Mouse (Mus musculus) MEL (cell line): ENCODE measurements around the gene Atp6v0e. TPM values are rescaled to one million over a fixed set of nuclear protein-coding genes. Genes with fewer than 3 reads are reported as not detected.

ENCODE experiments used
- DNase-seq: peaks from one replicate; pipeline ENCODE4 v3.0.0; 2011; ENCODE audit warnings: low read depth, low spot score
- H3K27ac ChIP-seq: 2 replicates; pipeline ENCODE4 v1.5.1; 2012; ENCODE audit warnings: low read depth, mild to moderate bottlenecking, control low read depth, low read length, moderate library complexity; ENCODE audit not compliant: control insufficient read depth
- H3K27me3 ChIP-seq, 2 experiments: fragments of 150-350 bp in 1 of 2; sonication (generic) in 1 of 2; 2 replicates each; pipeline ENCODE4 v1.6.1; 2012; ENCODE audit warnings: low read length in 2 of 2, mild to moderate bottlenecking in 2 of 2, improper control_type of control experiment in 1 of 2, moderate library complexity in 1 of 2; ENCODE audit not compliant: insufficient read depth in 2 of 2, control insufficient read depth in 1 of 2
- H3K36me3 ChIP-seq, 2 experiments: 2 replicates each; pipeline ENCODE4 v1.6.1; 2012 to 2014; ENCODE audit warnings: low read length in 2 of 2, improper control_type of control experiment in 1 of 2, inconsistent platforms in 1 of 2, mild to moderate bottlenecking in 1 of 2; ENCODE audit not compliant: insufficient read depth in 2 of 2, control insufficient read depth in 1 of 2
- H3K4me1 ChIP-seq, 2 experiments: fragments of 150-350 bp in 1 of 2; sonication (generic) in 1 of 2; 2 replicates each; pipeline ENCODE4 v1.6.1; 2012; ENCODE audit warnings: low read length in 2 of 2, improper control_type of control experiment in 1 of 2, mild to moderate bottlenecking in 1 of 2; ENCODE audit not compliant: insufficient read depth in 2 of 2, control insufficient read depth in 1 of 2
- H3K4me3 ChIP-seq, 2 experiments: fragments of 150-350 bp in 1 of 2; sonication (generic) in 1 of 2; 2 replicates each; pipeline ENCODE4 v1.5.1; 2012; ENCODE audit warnings: low read depth in 2 of 2, low read length in 2 of 2, mild to moderate bottlenecking in 2 of 2, moderate library complexity in 2 of 2, control low read depth in 1 of 2, improper control_type of control experiment in 1 of 2; ENCODE audit not compliant: control insufficient read depth in 1 of 2, insufficient read depth in 1 of 2
- H3K79me2 ChIP-seq: 2 replicates; pipeline ENCODE4 v1.6.1; 2012; ENCODE audit warnings: mild to moderate bottlenecking, low read length, moderate library complexity; ENCODE audit not compliant: control insufficient read depth, poor library complexity, insufficient read depth
- H3K9ac ChIP-seq: 2 replicates; pipeline ENCODE4 v1.6.1; 2012; ENCODE audit warnings: low read depth, mild to moderate bottlenecking, control low read depth, low read length, moderate library complexity; ENCODE audit not compliant: control insufficient read depth, poor library complexity, severe bottlenecking
- H3K9me3 ChIP-seq: fragments of 150-350 bp; sonication (generic); replicated peaks from 2 replicates; pipeline ENCODE4 v1.6.1; 2012; ENCODE audit warnings: mild to moderate bottlenecking, low read length, improper control_type of control experiment, moderate library complexity; ENCODE audit not compliant: insufficient read depth
- BHLHE40 ChIP-seq: IDR thresholded peaks from 2 replicates; pipeline ENCODE4 v1.6.1; 2012; ENCODE audit warnings: low read depth, mild to moderate bottlenecking, inconsistent platforms, low read length, improper control_type of control experiment, borderline replicate concordance
- CHD1 ChIP-seq: IDR thresholded peaks from 2 replicates; pipeline ENCODE4 v1.6.1; 2012; ENCODE audit warnings: low read depth, mild to moderate bottlenecking, inconsistent platforms, low read length, improper control_type of control experiment
- CHD2 ChIP-seq: IDR thresholded peaks from 2 replicates; pipeline ENCODE4 v1.6.1; 2011; ENCODE audit warnings: low read length, improper control_type of control experiment
- CTCF ChIP-seq, 3 experiments: IDR thresholded peaks in 2 of 3; conservative IDR thresholded peaks in 1 of 3; 2 replicates each; pipeline ENCODE4 v1.5.1; 2011 to 2012; ENCODE audit warnings: low read length in 3 of 3, low read depth in 2 of 3, mild to moderate bottlenecking in 2 of 3, improper control_type of control experiment in 1 of 3, inconsistent platforms in 1 of 3, mixed read lengths in 1 of 3, moderate library complexity in 1 of 3; ENCODE audit not compliant: control insufficient read depth in 1 of 3, insufficient read depth in 1 of 3, poor library complexity in 1 of 3, severe bottlenecking in 1 of 3
- GATA1 ChIP-seq: IDR thresholded peaks from 2 replicates; pipeline ENCODE4 v1.6.1; 2011; ENCODE audit warnings: low read depth, low read length, improper control_type of control experiment
- KAT2A ChIP-seq: conservative IDR thresholded peaks from 2 replicates; pipeline ENCODE4 v1.6.1; 2012; ENCODE audit warnings: low read depth, low read length, improper control_type of control experiment, inconsistent platforms
- MAZ ChIP-seq: IDR thresholded peaks from 2 replicates; pipeline ENCODE4 v1.6.1; 2012; ENCODE audit warnings: low read depth, mild to moderate bottlenecking, inconsistent platforms, low read length, improper control_type of control experiment
- MEF2A ChIP-seq: IDR thresholded peaks from 2 replicates; pipeline ENCODE4 v1.6.1; 2014; ENCODE audit warnings: low read depth, mild to moderate bottlenecking, inconsistent platforms, low read length, improper control_type of control experiment; ENCODE audit not compliant: poor library complexity, insufficient replicate concordance, severe bottlenecking; ENCODE audit errors: extremely low read depth
- MXI1 ChIP-seq: IDR thresholded peaks from 2 replicates; pipeline ENCODE4 v1.6.1; 2011; ENCODE audit warnings: mild to moderate bottlenecking, low read depth, low read length, improper control_type of control experiment
- NELFE ChIP-seq: IDR thresholded peaks from 2 replicates; pipeline ENCODE4 v1.6.1; 2011; ENCODE audit warnings: low read depth, low read length, improper control_type of control experiment
- TBP ChIP-seq: IDR thresholded peaks from 2 replicates; pipeline ENCODE4 v1.8.0; 2011; ENCODE audit warnings: low read depth, low read length, improper control_type of control experiment
- TCF12 ChIP-seq: IDR thresholded peaks from 2 replicates; pipeline ENCODE4 v1.6.1; 2014; ENCODE audit warnings: low read depth, mild to moderate bottlenecking, inconsistent platforms, low read length, improper control_type of control experiment, moderate library complexity
- UBTF ChIP-seq: IDR thresholded peaks from 2 replicates; pipeline ENCODE4 v1.6.1; 2012; ENCODE audit warnings: low read depth, mild to moderate bottlenecking, inconsistent platforms, low read length, improper control_type of control experiment, moderate library complexity, borderline replicate concordance; ENCODE audit not compliant: insufficient read depth
- USF1 ChIP-seq: IDR thresholded peaks from 2 replicates; pipeline ENCODE4 v1.6.1; 2014; ENCODE audit warnings: low read depth, mild to moderate bottlenecking, inconsistent platforms, low read length, improper control_type of control experiment, moderate library complexity
- ZC3H11A ChIP-seq: IDR thresholded peaks from 2 replicates; pipeline ENCODE4 v1.6.1; 2012; ENCODE audit warnings: low read depth, mild to moderate bottlenecking, inconsistent platforms, low read length, improper control_type of control experiment
- ZKSCAN1 ChIP-seq: IDR thresholded peaks from 2 replicates; pipeline ENCODE4 v1.6.1; 2012; ENCODE audit warnings: low read depth, mild to moderate bottlenecking, inconsistent platforms, low read length, improper control_type of control experiment, moderate library complexity
- polyA plus RNA-seq, 2 experiments: library from polyadenylated mRNA; stranded (reverse) in 1 of 2; unstranded in 1 of 2; fragments of >175 nt in 1 of 2; fragments of >200 nt in 1 of 2; gene quantifications; 2 replicates each; pipeline versions ENCODE4 v1.2.1 to v1.2.4; 2012; ENCODE audit warnings: low replicate concordance in 2 of 2, low read depth in 1 of 2; ENCODE audit not compliant: insufficient read length in 2 of 2, insufficient read depth in 1 of 2, missing spikeins in 1 of 2
- total RNA-seq: library from RNA; depleted of rRNA; stranded (reverse); fragments of 300-350 nt; gene quantifications from 2 replicates; pipeline ENCODE4 v1.2.3, GENCODE M21; 2012

Gene Atp6v0e
- total and polyA plus RNA-seq, 3 experiments: 173 to 200 TPM; not detected in 1

GRCm38 (mm10) chr17:26693424-26693823, 30.4 kb downstream of the Atp6v0e start:
- H3K4me1 ChIP-seq: peaks cover 6 to 19% of the 10 kb centered on the region in 2 experiments
- no peaks in the 10 kb centered on the region; the same call in 1 of the 2 replicates for H3K79me2 ChIP-seq
- H3K36me3 ChIP-seq: peaks cover 8 to 19% of the 10 kb centered on the region in 2 experiments
- no peak overlapping the region for H3K9ac ChIP-seq
- DNase-seq: no peak
- no peaks in the 10 kb centered on the region for H3K27me3 ChIP-seq
- no peaks in the 10 kb centered on the region for H3K9me3 ChIP-seq
- no peak overlapping the region for H3K4me3 ChIP-seq
- H3K27ac ChIP-seq: no peak overlapping the region
- no peak for TF ChIP-seq ZC3H11A
- no peak for TF ChIP-seq NELFE
- no peak for TF ChIP-seq GATA1
- TF ChIP-seq UBTF: no peak
- TF ChIP-seq MXI1: no peak
- no peak for TF ChIP-seq MEF2A

DNA sequence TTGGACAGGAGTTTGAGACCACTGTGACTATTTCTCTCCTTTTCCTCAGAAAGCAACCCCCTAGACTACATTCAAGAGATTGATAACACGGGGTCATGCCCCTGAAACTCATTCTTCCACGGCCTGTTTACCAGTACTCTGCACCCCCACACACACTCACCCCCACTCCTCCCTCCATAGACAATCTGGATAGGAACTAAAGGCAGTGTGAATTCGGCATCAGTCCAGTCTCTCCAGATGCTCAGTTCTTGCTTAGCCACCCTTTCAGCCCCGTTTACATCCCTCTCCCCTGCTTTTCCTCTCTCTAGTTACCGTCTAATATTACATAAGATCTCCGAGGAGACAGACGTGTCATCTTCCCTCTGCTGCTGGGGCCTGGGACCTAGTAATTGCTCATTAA, 31.1 kb downstream of the Atp6v0e start:
- no peak for DNase-seq
- TF ChIP-seq CHD1: no peak
- TF ChIP-seq ZKSCAN1: no peak
- TF ChIP-seq GATA1: no peak
- no peak for TF ChIP-seq TCF12
- TF ChIP-seq KAT2A: no peak
- no peak for TF ChIP-seq CTCF (IDR thresholded peaks at IDR 0.05 in 2 of 3, conservative IDR thresholded peaks at IDR 0.05 in 1 of 3; ENCODE audit: control insufficient read depth in 1 of 3, insufficient read depth in 1 of 3, low read depth in 2 of 3, low read length in 3 of 3, poor library complexity in 1 of 3, severe bottlenecking in 1 of 3)
- TF ChIP-seq MXI1: no peak
- TF ChIP-seq TBP: no peak
- no peak for TF ChIP-seq MAZ
- no peak for TF ChIP-seq USF1
- TF ChIP-seq MEF2A: no peak
- no peak for TF ChIP-seq CHD2
- TF ChIP-seq BHLHE40: no peak
- no peaks in the 10 kb centered on the region; the same call in 1 of the 2 replicates for H3K79me2 ChIP-seq
- H3K27me3 ChIP-seq: no peaks in the 10 kb centered on the region
- no peak overlapping the region for H3K9ac ChIP-seq
- H3K4me3 ChIP-seq: no peak overlapping the region
- H3K36me3 ChIP-seq: peaks cover 11 to 14% of the 10 kb centered on the region in 2 experiments
- H3K27ac ChIP-seq: no peak overlapping the region
- peaks cover 5 to 16% of the 10 kb centered on the region in 2 experiments for H3K4me1 ChIP-seq
- no peaks in the 10 kb centered on the region for H3K9me3 ChIP-seq
